Mouse (Mus musculus) cortical plate, adult 2 months (tissue): ENCODE measurements at regions not wholly inside any gene's neighbourhood (a gene's known extent, or its start where the extent isn't known, plus 50 kb on each side); places are given as distances from the start of the nearest gene placed in this dataset.

Experiments used
- CTCF ChIP-seq: fragments of 200-500 bp; IDR thresholded peaks from 2 replicates; pipeline ENCODE4 v1.5.1; 2011; ENCODE audit warnings: mild to moderate bottlenecking, control low read depth, low read length; ENCODE audit not compliant: insufficient read depth; ENCODE audit errors: extremely low read depth
- POLR2A ChIP-seq: fragments of 200-500 bp; IDR thresholded peaks from 2 replicates; pipeline ENCODE4 v1.6.1; 2011; ENCODE audit warnings: mild to moderate bottlenecking, low read length, control low read depth; ENCODE audit not compliant: insufficient read depth; ENCODE audit errors: extremely low read depth

GRCm38 (mm10) chr13:101481551-101482184 lies 286.3 kb downstream of the Pik3r1 start:
- TF ChIP-seq POLR2A (no peak), CTCF (no peak)
